Mouse (Mus musculus) midbrain, embryonic 15.5 days (tissue): Measurements from ENCODE around the gene Crebl2. TPM values are rescaled to one million over a fixed set of nuclear protein-coding genes. Genes with fewer than 3 reads are reported as not detected.

ENCODE experiments used
- ATAC-seq: fragments of 200-750 bp; cut with Nextera tagmentation; replicated peaks from 2 replicates; pipeline ENCODE4 v1.8.0; 2017; ENCODE audit warnings: moderate TSS enrichment
- H3K27ac ChIP-seq: fragments of 300-500 bp; sonication (generic); 2 replicates; pipeline ENCODE4 v1.5.1; 2015; ENCODE audit warnings: mild to moderate bottlenecking, inconsistent platforms
- H3K27me3 ChIP-seq: fragments of 300-500 bp; sonication (generic); replicated peaks from 2 replicates; pipeline ENCODE4 v1.6.1; 2015; ENCODE audit warnings: inconsistent platforms
- H3K36me3 ChIP-seq: fragments of 300-500 bp; sonication (generic); replicated peaks from 2 replicates; pipeline ENCODE4 v1.6.1; 2015; ENCODE audit warnings: inconsistent platforms
- H3K4me1 ChIP-seq: fragments of 300-500 bp; sonication (generic); 2 replicates; pipeline ENCODE4 v1.6.1; 2015; ENCODE audit warnings: inconsistent platforms
- H3K4me2 ChIP-seq: fragments of 300-500 bp; sonication (generic); 2 replicates; pipeline ENCODE4 v1.6.1; 2015; ENCODE audit warnings: inconsistent platforms, mild to moderate bottlenecking, moderate library complexity
- H3K4me3 ChIP-seq: fragments of 300-500 bp; sonication (generic); 2 replicates; pipeline ENCODE4 v1.5.1; 2015; ENCODE audit warnings: mild to moderate bottlenecking, inconsistent platforms
- H3K9ac ChIP-seq: fragments of 300-500 bp; sonication (generic); 2 replicates; pipeline ENCODE4 v1.6.1; 2015; ENCODE audit warnings: mild to moderate bottlenecking, inconsistent platforms
- H3K9me3 ChIP-seq: fragments of 300-500 bp; sonication (generic); 2 replicates; pipeline ENCODE4 v1.6.1; 2016; ENCODE audit warnings: inconsistent platforms
- WGBS: fragments of 180-500 bp; shearing (Covaris S2); methylation state at CpG from one replicate; pipeline ENCODE4 v1.1.7; 2015; ENCODE audit warnings: mixed read lengths; 5-methylcytosine and 5-hydroxymethylcytosine counted together
- polyA plus RNA-seq: library from polyadenylated mRNA; unstranded; fragments of >200 nt; fragmentation: Nextera tagmentation; extraction: Ambion mirVana; gene quantifications from 2 replicates; pipeline ENCODE4 v1.2.1, GENCODE M21; 2015

The Crebl2 gene
- polyA plus RNA-seq, 1 experiment from 2014 or later = 5.6 TPM

DNA sequence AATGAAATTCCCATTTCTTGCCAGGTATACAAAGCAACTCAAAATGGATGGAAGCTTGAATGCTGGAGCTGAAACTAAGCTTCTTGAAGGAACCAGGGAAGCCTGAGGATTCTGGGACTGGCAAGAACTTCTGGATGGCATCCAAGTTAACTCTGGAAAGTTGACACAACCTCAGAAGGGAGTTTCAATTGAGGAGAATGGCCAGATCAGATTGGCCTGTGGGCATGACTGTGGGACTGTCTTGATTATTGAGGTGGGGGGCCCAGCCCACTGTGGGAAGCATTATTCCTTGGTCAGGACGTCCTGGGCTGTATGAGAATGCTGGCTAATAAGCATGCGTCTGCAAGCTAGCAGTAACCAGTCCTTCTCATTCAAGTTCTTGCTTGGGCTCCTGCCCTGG, 50.1 kb downstream of the Crebl2 start:
- ATAC-seq = no peak
- Histone ChIP-seq H3K9ac (no peak overlapping the region), H3K4me1 (peaks cover 35% of the 10 kb centered on the region)

DNA sequence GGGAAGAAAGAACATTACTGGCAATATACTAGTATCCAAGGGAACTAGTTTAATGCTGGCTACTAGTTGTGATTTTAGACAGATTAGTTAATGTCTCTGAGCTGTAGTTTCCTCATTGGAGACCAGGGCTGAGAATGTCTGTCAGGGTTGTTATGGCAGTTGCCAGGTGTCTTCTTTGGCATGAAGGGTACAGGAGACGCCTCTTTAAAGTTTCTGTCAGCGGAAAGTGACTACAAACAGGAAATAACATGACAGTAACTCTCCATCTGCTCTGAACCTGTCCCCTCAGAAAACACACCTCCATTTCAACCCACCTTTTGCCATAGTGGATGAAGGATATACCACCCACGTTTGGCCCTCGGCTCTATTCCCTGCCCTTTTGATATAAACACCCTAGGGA, 53.7 kb downstream of the Crebl2 start:
- H3K27me3 ChIP-seq = no peaks in the 10 kb centered on the region
- 0 out of 2 replicates have a peak, but pooled peaks cover 2% of the 10 kb centered on the region for H3K36me3 ChIP-seq
- no peaks in the 10 kb centered on the region for H3K9me3 ChIP-seq
- H3K4me2 ChIP-seq = no peak overlapping the region
- WGBS = 91% methylated on average over 4 of the region's 4 CpGs
- no peak overlapping the region for H3K4me3 ChIP-seq
- no peak overlapping the region for H3K27ac ChIP-seq
- no peak overlapping the region for H3K9ac ChIP-seq
- no peak for ATAC-seq
- H3K4me1 ChIP-seq = peaks cover 51% of the 10 kb centered on the region

More for the DNA sequence above, 50.1 kb downstream of the Crebl2 start:
- H3K4me3 ChIP-seq = no peak overlapping the region
- no peak overlapping the region for H3K27ac ChIP-seq
- no peaks in the 10 kb centered on the region for H3K9me3 ChIP-seq
- WGBS = 58% methylated on average over 2 of the region's 2 CpGs
- H3K4me2 ChIP-seq = no peak overlapping the region
- no peaks in the 10 kb centered on the region for H3K27me3 ChIP-seq
- H3K36me3 ChIP-seq = 0 out of 2 replicates have a peak, but pooled peaks cover 7% of the 10 kb centered on the region

DNA sequence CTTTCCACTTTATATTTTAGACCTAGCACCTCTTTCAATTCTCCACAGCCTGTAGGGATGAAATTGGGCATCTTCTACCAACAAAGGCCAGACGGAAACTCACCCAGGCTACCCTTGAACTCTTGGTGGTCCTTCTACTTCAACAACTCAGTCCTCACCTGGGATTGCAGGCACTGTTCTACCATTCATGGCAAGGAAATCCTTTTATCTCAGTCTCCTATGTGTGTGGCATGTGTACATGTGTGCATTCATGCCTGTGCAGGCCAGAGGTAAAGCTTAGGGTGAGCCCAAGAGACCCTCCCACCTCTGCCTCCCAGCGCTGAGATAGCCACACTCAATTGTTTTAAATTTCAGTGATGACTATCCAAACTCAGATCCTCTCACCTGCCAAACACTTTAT, 55.6 kb downstream of the Crebl2 start:
- Histone ChIP-seq H3K27ac (no peak overlapping the region), H3K4me3 (peak overlapping the region; percentile 49), H3K27me3 (no peaks in the 10 kb centered on the region), H3K4me1 (peaks cover 52% of the 10 kb centered on the region), H3K4me2 (peak overlapping the region; percentile 55), H3K9me3 (no peaks in the 10 kb centered on the region), H3K36me3 (0 out of 2 replicates have a peak, but pooled peaks cover 2% of the 10 kb centered on the region), H3K9ac (no peak overlapping the region)
- ATAC-seq = no peak
- 87% methylated on average over 2 of the region's 2 CpGs for WGBS

DNA sequence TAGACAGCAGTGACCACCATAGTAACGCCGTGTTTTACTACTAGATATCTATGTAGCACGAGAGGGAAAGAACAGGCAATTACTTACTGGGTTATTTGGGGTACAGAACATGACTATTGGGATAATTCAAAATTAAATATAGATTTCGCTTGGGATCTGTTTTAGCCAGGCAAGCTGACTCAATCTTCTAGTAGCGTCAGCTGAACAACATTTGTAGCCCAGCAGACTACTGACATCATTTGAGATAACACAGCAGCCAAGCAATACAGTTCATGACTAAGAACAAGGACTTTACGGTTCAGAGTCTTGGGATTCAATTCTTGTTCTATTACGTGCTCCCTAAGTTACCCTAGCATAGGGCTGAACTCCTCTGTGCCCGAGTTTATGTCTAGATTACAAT, 56.5 kb downstream of the Crebl2 start:
- no peaks in the 10 kb centered on the region for H3K27me3 ChIP-seq
- peak overlapping the region; percentile 92 for H3K27ac ChIP-seq
- H3K36me3 ChIP-seq = 0 out of 2 replicates have a peak, but pooled peaks cover 2% of the 10 kb centered on the region
- peak overlapping the region; percentile 49 for H3K4me3 ChIP-seq
- H3K4me1 ChIP-seq = peaks cover 42% of the 10 kb centered on the region
- WGBS = 58% methylated on average over 8 of the region's 8 CpGs
- peak overlapping the region; percentile 74 for H3K9ac ChIP-seq
- no peaks in the 10 kb centered on the region for H3K9me3 ChIP-seq
- H3K4me2 ChIP-seq = peak overlapping the region; percentile 55
- no peak for ATAC-seq

DNA sequence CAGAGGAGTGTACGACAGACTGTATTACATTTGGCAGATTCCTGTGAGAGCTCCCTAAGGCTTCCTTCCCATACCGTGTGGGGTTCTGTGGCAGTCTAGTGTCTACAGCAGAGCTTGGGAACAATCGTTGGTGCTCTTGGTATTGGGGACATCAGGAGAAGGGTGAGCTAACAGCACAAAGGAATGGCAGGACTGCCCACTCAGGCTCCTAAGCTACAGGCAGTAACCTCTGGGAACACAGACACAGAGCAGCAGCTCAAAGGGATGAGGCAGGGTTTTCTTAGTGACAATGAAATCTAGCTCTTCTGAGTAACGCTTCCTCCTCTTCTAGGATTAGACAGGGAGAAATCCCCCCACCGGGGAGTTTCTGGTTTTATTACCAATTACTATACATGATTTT, 57.1 kb downstream of the Crebl2 start:
- H3K36me3 ChIP-seq = 0 out of 2 replicates have a peak, but pooled peaks cover 1% of the 10 kb centered on the region
- H3K4me2 ChIP-seq = peak overlapping the region; percentile 55
- peak overlapping the region; percentile 92 for H3K27ac ChIP-seq
- H3K27me3 ChIP-seq = no peaks in the 10 kb centered on the region
- peaks cover 40% of the 10 kb centered on the region for H3K4me1 ChIP-seq
- peak overlapping the region; percentile 74 for H3K9ac ChIP-seq
- WGBS = 8% methylated on average over 5 of the region's 5 CpGs
- peak; percentile 57 for ATAC-seq
- no peaks in the 10 kb centered on the region for H3K9me3 ChIP-seq
- H3K4me3 ChIP-seq = peak overlapping the region; percentile 49

DNA sequence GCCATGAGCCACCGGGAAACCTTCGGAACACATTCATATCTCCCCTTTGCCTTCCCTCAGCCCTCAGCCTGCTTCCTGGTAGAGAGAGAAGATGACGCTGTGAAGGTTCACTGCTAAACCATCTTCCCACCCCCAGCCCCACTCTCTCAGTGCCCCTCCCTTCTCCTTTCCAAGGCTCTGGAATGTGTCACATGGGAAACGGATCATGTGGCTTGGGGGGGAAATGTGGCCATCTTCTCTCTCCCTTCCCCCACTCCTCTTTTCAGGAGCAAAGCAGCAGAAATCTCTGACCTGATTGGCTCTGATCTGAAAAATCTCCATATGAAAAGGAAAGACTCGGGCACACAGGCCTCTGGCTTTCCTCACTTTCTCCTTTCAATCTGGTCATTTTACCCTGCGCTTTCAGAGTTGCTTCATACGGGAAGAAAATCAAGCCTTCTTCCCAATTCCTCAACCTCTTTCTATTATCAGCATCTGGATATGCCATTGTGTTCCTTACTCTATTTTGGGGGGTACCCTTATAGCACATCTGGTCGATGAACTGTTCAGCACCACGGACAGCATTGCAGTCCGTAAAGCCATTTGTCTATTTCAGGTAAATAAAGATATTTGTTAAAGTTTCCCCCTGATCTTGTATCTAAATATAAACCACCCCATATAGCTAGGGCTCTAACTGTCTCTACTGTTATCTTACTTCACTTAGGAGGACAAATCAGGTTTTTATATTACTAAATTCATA, 57.9 kb downstream of the Crebl2 start:
- Histone ChIP-seq H3K4me1 (peaks cover 40% of the 10 kb centered on the region), H3K27ac (peak overlapping the region; percentile 92), H3K4me2 (peak overlapping the region; percentile 55), H3K4me3 (peak overlapping the region; percentile 49), H3K9ac (peak overlapping the region; percentile 74), H3K9me3 (no peaks in the 10 kb centered on the region), H3K27me3 (no peaks in the 10 kb centered on the region), H3K36me3 (no peaks in the 10 kb centered on the region)
- ATAC-seq = peak; percentile 93
- WGBS = under 1% methylated on average over 10 of the region's 10 CpGs

DNA sequence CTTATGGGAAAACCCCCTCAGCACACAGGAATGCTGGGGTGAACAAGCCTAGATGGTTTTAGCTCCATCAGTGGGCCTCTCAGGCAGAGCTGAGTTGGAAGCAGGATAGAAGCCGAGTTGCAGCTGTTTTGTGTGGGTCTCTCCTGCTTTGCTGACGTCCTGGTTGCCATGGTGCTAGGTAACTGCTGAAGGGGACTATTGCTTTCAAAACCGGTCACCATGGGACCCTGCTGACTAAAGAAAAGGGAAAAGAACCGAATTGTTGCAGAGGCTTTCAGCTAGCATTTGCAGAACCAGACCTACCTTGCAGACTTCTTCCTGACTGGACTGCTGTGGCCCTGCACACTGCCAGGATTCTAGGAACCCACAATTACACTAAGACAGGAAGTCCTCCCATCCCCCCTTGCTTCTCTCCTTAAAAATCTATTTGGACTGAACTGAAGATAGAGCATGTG, 58.6 kb downstream of the Crebl2 start:
- WGBS = 2% methylated on average over 4 of the region's 4 CpGs
- Histone ChIP-seq H3K9ac (peak overlapping the region; percentile 31), H3K4me2 (peak overlapping the region; percentile 55), H3K4me3 (peak overlapping the region; percentile 49), H3K4me1 (peaks cover 40% of the 10 kb centered on the region), H3K27me3 (no peaks in the 10 kb centered on the region), H3K36me3 (no peaks in the 10 kb centered on the region), H3K9me3 (no peaks in the 10 kb centered on the region), H3K27ac (peak overlapping the region; percentile 92)
- peak; percentile 73 for ATAC-seq

DNA sequence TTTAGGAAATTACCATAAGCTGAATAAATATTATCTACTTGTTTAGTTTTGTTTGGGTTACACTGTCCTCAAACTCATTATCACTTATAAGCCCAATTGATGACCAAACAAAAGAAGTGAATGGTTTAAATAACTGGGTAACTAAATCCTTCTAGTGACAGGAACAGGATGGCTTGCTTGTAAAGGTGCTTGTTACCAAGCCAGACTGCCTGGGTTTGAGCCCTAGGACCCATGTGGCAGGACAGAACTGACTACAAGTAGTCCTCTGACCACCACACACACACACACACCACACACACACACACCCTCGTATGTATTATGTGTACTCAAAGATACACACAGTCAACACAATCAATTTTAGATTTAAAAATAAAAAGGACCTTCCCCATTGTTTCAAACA, 59.8 kb downstream of the Crebl2 start:
- Histone ChIP-seq H3K27ac (peak overlapping the region; percentile 92), H3K9ac (no peak overlapping the region), H3K27me3 (no peaks in the 10 kb centered on the region), H3K4me1 (peaks cover 28% of the 10 kb centered on the region), H3K9me3 (no peaks in the 10 kb centered on the region), H3K4me2 (no peak overlapping the region), H3K36me3 (no peaks in the 10 kb centered on the region), H3K4me3 (no peak overlapping the region)
- ATAC-seq = no peak
- 78% methylated on average over 1 of the region's 1 CpGs for WGBS

DNA sequence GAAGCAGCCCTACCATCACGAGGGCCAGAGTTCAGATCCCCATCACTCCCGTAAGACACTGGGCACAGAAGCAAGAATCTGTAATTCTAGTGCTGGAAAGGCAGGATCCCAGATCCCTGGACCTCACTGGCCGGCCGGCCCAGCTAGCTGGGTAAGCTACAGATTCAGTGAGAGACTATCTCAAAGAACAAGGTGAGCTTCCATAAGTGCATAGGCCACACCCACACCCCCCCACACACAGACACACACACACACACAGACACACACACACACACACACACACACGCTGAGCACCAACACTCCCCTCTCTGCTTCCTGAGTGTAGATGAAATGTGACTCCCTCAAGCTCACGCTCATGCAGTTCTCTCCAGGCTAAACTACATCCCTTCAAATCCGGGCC, 60.5 kb downstream of the Crebl2 start:
- no peak overlapping the region for H3K4me3 ChIP-seq
- H3K27ac ChIP-seq = no peak overlapping the region
- H3K36me3 ChIP-seq = no peaks in the 10 kb centered on the region
- H3K4me2 ChIP-seq = no peak overlapping the region
- no peaks in the 10 kb centered on the region for H3K27me3 ChIP-seq
- 89% methylated on average over 7 of the region's 7 CpGs for WGBS
- no peak for ATAC-seq
- no peaks in the 10 kb centered on the region for H3K9me3 ChIP-seq
- peaks cover 22% of the 10 kb centered on the region for H3K4me1 ChIP-seq
- H3K9ac ChIP-seq = no peak overlapping the region

DNA sequence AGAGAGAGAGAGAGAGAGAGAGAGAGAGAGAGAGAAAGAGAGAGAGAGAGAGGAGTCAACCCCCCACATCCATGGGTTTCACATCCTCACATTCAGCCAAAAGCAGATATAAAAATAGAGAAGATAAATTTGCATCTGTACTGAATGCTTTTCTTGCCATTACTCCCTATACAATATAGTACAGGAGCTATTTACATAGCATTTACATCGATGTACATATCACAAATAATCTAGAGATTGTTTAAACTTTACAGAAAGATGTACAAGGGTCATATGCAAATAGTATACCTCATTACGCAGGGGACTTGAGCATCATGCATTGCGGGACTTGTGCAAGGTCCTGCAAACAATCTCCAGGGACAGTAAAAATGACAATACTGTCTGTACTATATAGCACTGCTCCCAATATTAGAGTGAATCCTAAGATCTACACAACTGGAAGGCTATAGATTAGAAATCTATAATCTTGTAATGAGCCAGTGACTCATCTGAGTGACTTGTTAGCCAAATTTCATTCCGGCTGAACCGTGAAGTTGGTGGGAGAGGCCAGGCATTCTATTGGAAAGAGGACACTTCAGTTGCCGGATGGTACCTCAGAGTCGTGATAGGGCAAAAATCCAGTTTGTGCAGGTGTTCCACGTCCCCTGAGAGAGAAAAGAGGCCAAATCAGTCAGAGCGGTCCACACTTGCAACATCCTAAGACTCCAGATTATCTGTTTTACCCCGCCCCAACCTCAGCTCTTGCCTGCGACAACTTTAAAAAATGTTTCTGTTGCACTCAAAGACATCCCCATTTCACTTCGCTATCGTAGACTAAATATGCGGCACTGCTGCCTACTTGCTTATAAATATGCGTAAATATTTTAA, 66.8 kb downstream of the Crebl2 start:
- Histone ChIP-seq H3K4me1 (peaks cover 8% of the 10 kb centered on the region), H3K9me3 (no peaks in the 10 kb centered on the region), H3K4me2 (peak overlapping the region; percentile 85), H3K9ac (peak overlapping the region; percentile 64; the same call in 1 of the 2 replicates), H3K36me3 (no peaks in the 10 kb centered on the region), H3K27me3 (no peaks in the 10 kb centered on the region), H3K27ac (no peak overlapping the region), H3K4me3 (peak overlapping the region; percentile 47)
- WGBS = 56% methylated on average over 15 of the region's 15 CpGs
- no peak for ATAC-seq

DNA sequence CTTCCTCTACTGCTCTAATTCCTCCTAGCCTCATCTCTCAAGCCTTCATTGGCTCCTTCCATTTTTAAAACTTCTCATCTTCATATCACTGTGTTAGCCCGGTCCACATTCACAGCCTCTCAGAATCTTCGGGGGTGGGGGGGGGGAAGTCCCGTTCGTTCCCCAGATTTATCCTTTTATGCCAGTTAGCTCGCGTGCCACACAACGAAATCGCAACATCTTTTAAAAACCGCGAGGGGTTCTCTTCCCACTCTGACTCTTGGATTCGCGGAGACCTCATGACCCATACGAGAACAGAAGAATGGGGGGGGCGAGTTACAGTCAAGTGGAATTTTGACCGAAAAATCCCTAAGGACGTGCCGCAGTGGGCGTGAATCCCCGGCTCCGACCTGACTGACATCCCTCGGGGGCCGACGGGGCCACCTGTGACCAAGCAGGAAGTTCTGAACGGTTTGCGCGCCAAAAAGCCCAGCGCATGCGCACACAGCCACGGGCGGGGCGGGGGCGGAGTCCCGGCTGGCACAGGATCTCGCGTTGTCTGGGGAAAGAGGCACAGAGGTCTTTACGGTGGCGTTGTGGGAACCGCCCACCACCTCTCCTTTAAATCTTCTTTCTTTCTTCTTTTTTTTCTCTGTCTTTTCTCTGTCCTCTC, 67.6 kb downstream of the Crebl2 start:
- WGBS = under 1% methylated on average over 38 of the region's 38 CpGs

More for the DNA sequence above, 67.6 kb downstream of the Crebl2 start:
- H3K4me3 ChIP-seq = peak overlapping the region; percentile 47
- no peaks in the 10 kb centered on the region for H3K36me3 ChIP-seq
- peaks cover 8% of the 10 kb centered on the region for H3K4me1 ChIP-seq
- peak; percentile 93 for ATAC-seq
- no peaks in the 10 kb centered on the region for H3K27me3 ChIP-seq
- peak overlapping the region; percentile 98 for H3K27ac ChIP-seq
- H3K9ac ChIP-seq = peak overlapping the region; percentile 64
- H3K4me2 ChIP-seq = peak overlapping the region; percentile 85
- no peaks in the 10 kb centered on the region for H3K9me3 ChIP-seq
